Mouse (Mus musculus) B cell, adult 62 days (primary cell): ENCODE results near the gene Atf7. TPM values are rescaled to one million over a fixed set of nuclear protein-coding genes. Genes with fewer than 3 reads are reported as not detected.

ENCODE experiments used
- total RNA-seq: library from RNA; stranded (reverse); gene quantifications from 4 replicates; pipeline ENCODE4 v1.2.4, GENCODE M21; 2023

The Atf7 gene
- total RNA-seq = 121 to 148 TPM (median 133 TPM) in 4 replicates

GRCm38 (mm10) chr15:102624970-102625686 lies at the start of gene Atf7, which contains the start of gene Gm28047:
Gene Atf7 (minus strand): TSS chr15:102625464.
Gene Gm28047 (minus strand): TSS chr15:102625067.

GRCm38 (mm10) chr15:102672215-102673071 lies 47.2 kb upstream of the Atf7 start, which contains the start of gene Atp5g2:
Gene Atp5g2 (minus strand): TSS chr15:102672352.

GRCm38 (mm10) chr15:102524892-102525485 lies 100.3 kb downstream of the Atf7 start, which contains the start of gene Npff:
Gene Npff (minus strand): TSS chr15:102524942.

GRCm38 (mm10) chr15:102517976-102518858 lies 107.0 kb downstream of the Atf7 start, which contains the start of gene Tarbp2:
Gene Tarbp2 (plus strand): TSS chr15:102518192.

GRCm38 (mm10) chr15:102516728-102517404 lies 108.4 kb downstream of the Atf7 start, which contains the start of gene Map3k12:
Gene Map3k12 (minus strand): TSS chr15:102517064.

GRCm38 (mm10) chr15:102503447-102503846 lies 121.8 kb downstream of the Atf7 start, which contains the start of gene Gm10337:
Gene Gm10337 (plus strand): TSS chr15:102503722.

Other genes with a start within 250 kb of the Atf7 start
- 173 to 210 TPM (median 184 TPM) in 4 replicates for gene Sp1, start 219.3 kb downstream of the Atf7 start, total RNA-seq
- 0.46 to 8.5 TPM (median 0.73 TPM) in 4 replicates for gene Amhr2, start 180.1 kb downstream of the Atf7 start, total RNA-seq
- 86.5 to 104 TPM (median 95.4 TPM) in 4 replicates for gene Prr13, start 166.4 kb downstream of the Atf7 start, total RNA-seq
- 728 to 764 TPM (median 734 TPM) in 4 replicates for gene Pcbp2, start 154.9 kb downstream of the Atf7 start, total RNA-seq
- 8.3 to 18.6 TPM (median 11.2 TPM) in 3 of 4 replicates, not detected in the other for gene Gm10337, start 121.7 kb downstream of the Atf7 start, total RNA-seq
- 0.88 to 1.8 TPM (median 1.1 TPM) in 4 replicates for gene Map3k12, start 108.4 kb downstream of the Atf7 start, total RNA-seq
- 41.6 to 48.9 TPM (median 44.6 TPM) in 4 replicates for gene Tarbp2, start 107.3 kb downstream of the Atf7 start, total RNA-seq
- 17.0 to 20.3 TPM (median 18.8 TPM) in 4 replicates for gene Npff, start 100.5 kb downstream of the Atf7 start, total RNA-seq
- 3.7 TPM in 1 of 4 replicates, not detected in the others for gene Gm28047, start 397 bp downstream of the Atf7 start, total RNA-seq
- gene Atp5g2, start 46.9 kb upstream of the Atf7 start, total RNA-seq = 6.0 to 12.5 TPM (median 10.4 TPM) in 4 replicates
- 46.4 to 65.2 TPM (median 57.8 TPM) in 4 replicates for gene Calcoco1, start 96.7 kb upstream of the Atf7 start, total RNA-seq